Mouse (Mus musculus): ENCODE results near the gene Itk. TPM values are rescaled to one million over a fixed set of nuclear protein-coding genes. Genes with fewer than 3 reads are reported as not detected.

The Itk gene
- polyA plus RNA-seq, 1 experiment from 2014 or later: not detected

DNA sequence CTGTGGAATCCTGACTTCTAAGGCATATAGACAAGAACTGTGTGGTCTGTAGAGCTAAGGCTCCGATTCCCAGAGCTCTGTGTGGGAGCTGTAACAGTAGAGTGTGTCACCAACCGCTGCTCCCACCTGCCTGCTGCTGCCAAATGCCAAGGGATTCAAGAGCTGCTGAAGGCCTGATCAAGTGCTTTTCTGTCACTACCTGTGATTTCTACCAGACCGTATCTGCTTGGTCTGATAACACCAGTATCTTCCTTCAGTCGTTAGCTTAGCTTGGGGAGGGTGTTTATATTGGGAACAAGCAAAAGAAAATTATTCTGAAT is 7.5 kb upstream of the Itk start:
- DNase-seq (ENCODE audit: low spot score) (no peak), ATAC-seq (ENCODE audit: low FRiP score) (no peak)
- Histone ChIP-seq H3K4me1 (replicated peaks; ENCODE audit: control insufficient read depth, insufficient read depth, low read length) (no peaks in the 10 kb centered on the region), H3K9me3 (ENCODE audit: control insufficient read depth, low read length) (no peaks in the 10 kb centered on the region), H3K27me3 (ENCODE audit: control insufficient read depth, insufficient read depth, low read length) (no peaks in the 10 kb centered on the region), H3K36me3 (ENCODE audit: control insufficient read depth, insufficient read depth, low read length) (no peaks in the 10 kb centered on the region), H3K27ac (ENCODE audit: low read depth, low read length) (no peak overlapping the region), H3K9ac (ENCODE audit: low read depth, low read length) (no peak overlapping the region), H3K4me3 (ENCODE audit: low read depth, low read length) (no peak overlapping the region), H3K4me2 (replicated peaks; ENCODE audit: low read depth, low read length) (no peak overlapping the region)
- WGBS: 97% methylated on average over 4 of the region's 4 CpGs

DNA sequence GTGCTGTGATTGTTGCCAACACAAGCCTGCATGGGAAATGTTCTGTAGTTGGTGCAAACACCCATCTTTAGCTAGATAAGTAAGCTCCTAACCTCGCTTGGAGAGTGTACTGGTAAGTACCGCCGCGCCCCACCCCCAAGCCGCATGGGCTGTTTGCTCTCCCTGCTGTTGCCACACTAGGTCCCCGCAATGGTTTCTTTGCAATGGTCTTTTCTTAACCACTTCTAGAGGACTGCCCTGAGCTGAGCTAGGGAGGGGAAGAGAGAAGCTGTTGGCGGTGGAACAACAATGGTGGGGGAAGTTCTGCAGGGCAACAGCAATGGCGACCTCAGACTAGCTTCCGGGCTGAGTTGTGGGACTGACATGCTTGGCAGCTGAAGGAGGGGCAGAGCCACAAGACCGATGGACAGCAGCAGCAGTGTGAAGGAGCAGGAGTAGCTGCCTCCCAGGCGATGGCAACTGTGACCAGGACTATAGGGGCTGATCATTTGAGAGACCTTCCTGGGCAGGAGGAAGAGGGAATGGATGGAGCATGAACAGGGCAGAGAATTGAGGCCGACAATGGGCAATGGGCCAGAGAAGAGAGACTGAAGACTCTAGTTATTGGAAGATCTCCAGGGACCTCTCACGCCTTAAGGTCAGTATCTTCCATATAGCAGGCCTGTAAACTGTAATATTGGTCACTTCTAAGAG is 7.0 kb upstream of the Itk start, which contains the start of gene Fam71b:
Gene Fam71b (plus strand): TSS at position 393 of the 693 bp plus-strand sequence.
- Histone ChIP-seq H3K9me3 (ENCODE audit: control insufficient read depth, low read length) (no peaks in the 10 kb centered on the region), H3K4me1 (replicated peaks; ENCODE audit: control insufficient read depth, insufficient read depth, low read length) (no peaks in the 10 kb centered on the region), H3K4me3 (ENCODE audit: low read depth, low read length) (no peak within 1 kb of the TSS), H3K36me3 (ENCODE audit: control insufficient read depth, insufficient read depth, low read length) (no peaks in the 10 kb centered on the region), H3K27ac (ENCODE audit: low read depth, low read length) (no peak within 1 kb of the TSS), H3K27me3 (ENCODE audit: control insufficient read depth, insufficient read depth, low read length) (no peaks in the 10 kb centered on the region), H3K9ac (ENCODE audit: low read depth, low read length) (no peak within 1 kb of the TSS), H3K4me2 (replicated peaks; ENCODE audit: low read depth, low read length) (no peak within 1 kb of the TSS)
- ATAC-seq (ENCODE audit: low FRiP score): no peak
- 79% methylated on average over 13 of the region's 13 CpGs for WGBS
- DNase-seq (ENCODE audit: low spot score): no peak

DNA sequence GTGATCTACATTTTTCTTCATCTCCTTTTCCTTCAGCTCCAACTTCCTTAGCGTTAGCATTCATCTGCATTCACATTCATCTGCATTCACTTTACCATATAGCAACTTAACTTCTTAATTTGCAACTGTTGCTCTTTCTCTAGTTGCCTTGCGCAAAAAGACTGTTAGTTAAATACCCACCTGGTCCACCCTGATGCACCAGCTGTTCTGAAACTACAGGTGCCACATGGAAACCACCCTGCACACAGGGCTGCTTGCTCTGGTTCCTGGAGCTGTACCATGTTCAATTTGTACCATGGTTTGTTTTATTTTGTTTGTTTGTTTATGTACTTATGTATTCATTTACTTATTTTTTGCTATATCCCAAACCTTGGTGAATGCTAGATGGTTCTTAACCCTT is 6.4 kb upstream of the Itk start:
- WGBS: 93% methylated on average over 2 of the region's 2 CpGs
- Histone ChIP-seq H3K4me2 (replicated peaks; ENCODE audit: low read depth, low read length) (no peak overlapping the region), H3K27ac (ENCODE audit: low read depth, low read length) (no peak overlapping the region)

DNA sequence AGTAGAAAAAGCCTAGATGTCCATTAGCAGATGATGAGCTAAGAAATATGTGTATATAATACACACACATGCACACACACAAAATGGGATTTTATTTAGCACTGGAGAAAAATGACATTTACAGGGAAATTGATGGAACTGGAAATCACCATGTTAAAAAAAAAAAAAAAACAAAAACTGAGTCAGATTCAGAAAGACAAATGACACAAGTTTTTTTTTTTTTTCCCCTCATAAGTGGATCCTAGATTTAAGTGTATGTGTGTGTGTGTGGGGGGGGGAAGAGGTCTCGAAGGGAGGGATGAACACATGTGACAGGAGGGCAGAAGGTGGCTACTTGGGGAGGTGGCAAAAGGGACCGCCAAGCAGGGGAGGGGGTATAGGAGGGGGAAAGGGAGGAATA is 5.8 kb upstream of the Itk start:
- DNase-seq (ENCODE audit: low spot score) (no peak), ATAC-seq (ENCODE audit: low FRiP score) (no peak)
- H3K9me3 ChIP-seq (ENCODE audit: control insufficient read depth, low read length): no peaks in the 10 kb centered on the region
- H3K27me3 ChIP-seq (ENCODE audit: control insufficient read depth, insufficient read depth, low read length): no peaks in the 10 kb centered on the region
- WGBS: 90% methylated on average over 2 of the region's 2 CpGs
- no peak overlapping the region for H3K4me3 ChIP-seq (ENCODE audit: low read depth, low read length)
- no peaks in the 10 kb centered on the region for H3K4me1 ChIP-seq (replicated peaks; ENCODE audit: control insufficient read depth, insufficient read depth, low read length)
- no peak overlapping the region for H3K4me2 ChIP-seq (replicated peaks; ENCODE audit: low read depth, low read length)
- H3K27ac ChIP-seq (ENCODE audit: low read depth, low read length): no peak overlapping the region
- no peaks in the 10 kb centered on the region for H3K36me3 ChIP-seq (ENCODE audit: control insufficient read depth, insufficient read depth, low read length)
- no peak overlapping the region for H3K9ac ChIP-seq (ENCODE audit: low read depth, low read length)

More for the DNA sequence above, 6.4 kb upstream of the Itk start:
- DNase-seq (ENCODE audit: low spot score) (no peak), ATAC-seq (ENCODE audit: low FRiP score) (no peak)
- no peaks in the 10 kb centered on the region for H3K27me3 ChIP-seq (ENCODE audit: control insufficient read depth, insufficient read depth, low read length)
- H3K4me1 ChIP-seq (replicated peaks; ENCODE audit: control insufficient read depth, insufficient read depth, low read length): no peaks in the 10 kb centered on the region
- no peaks in the 10 kb centered on the region for H3K36me3 ChIP-seq (ENCODE audit: control insufficient read depth, insufficient read depth, low read length)
- no peak overlapping the region for H3K4me3 ChIP-seq (ENCODE audit: low read depth, low read length)
- H3K9ac ChIP-seq (ENCODE audit: low read depth, low read length): no peak overlapping the region
- no peaks in the 10 kb centered on the region for H3K9me3 ChIP-seq (ENCODE audit: control insufficient read depth, low read length)

DNA sequence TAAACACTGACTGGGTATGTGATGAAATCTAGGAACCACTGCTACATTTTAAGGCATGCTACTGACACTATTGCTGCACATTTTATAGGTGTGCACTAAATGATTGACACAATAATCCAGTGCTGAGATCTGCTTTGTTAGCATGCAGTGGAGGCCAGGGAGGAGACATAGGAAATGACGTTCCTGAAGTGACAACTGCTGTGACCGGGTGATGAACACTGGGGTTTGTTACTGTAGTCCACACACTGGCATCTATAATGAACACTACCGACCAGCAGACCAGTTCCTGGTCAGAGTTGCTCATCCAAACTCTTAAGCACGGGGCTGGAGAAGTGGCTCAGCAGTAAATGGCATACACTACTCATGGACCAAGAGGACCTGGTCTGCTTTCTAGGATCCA is 4.1 kb upstream of the Itk start:
- H3K9ac ChIP-seq (ENCODE audit: low read depth, low read length): no peak overlapping the region
- DNase-seq (ENCODE audit: low spot score) (no peak), ATAC-seq (ENCODE audit: low FRiP score) (no peak)
- H3K36me3 ChIP-seq (ENCODE audit: control insufficient read depth, insufficient read depth, low read length): no peaks in the 10 kb centered on the region
- no peaks in the 10 kb centered on the region for H3K9me3 ChIP-seq (ENCODE audit: control insufficient read depth, low read length)
- no peak overlapping the region for H3K4me2 ChIP-seq (replicated peaks; ENCODE audit: low read depth, low read length)
- no peak overlapping the region for H3K4me3 ChIP-seq (ENCODE audit: low read depth, low read length)
- H3K27ac ChIP-seq (ENCODE audit: low read depth, low read length): no peak overlapping the region
- no peaks in the 10 kb centered on the region for H3K4me1 ChIP-seq (replicated peaks; ENCODE audit: control insufficient read depth, insufficient read depth, low read length)
- H3K27me3 ChIP-seq (ENCODE audit: control insufficient read depth, insufficient read depth, low read length): no peaks in the 10 kb centered on the region
- WGBS: 79% methylated on average over 4 of the region's 4 CpGs

DNA sequence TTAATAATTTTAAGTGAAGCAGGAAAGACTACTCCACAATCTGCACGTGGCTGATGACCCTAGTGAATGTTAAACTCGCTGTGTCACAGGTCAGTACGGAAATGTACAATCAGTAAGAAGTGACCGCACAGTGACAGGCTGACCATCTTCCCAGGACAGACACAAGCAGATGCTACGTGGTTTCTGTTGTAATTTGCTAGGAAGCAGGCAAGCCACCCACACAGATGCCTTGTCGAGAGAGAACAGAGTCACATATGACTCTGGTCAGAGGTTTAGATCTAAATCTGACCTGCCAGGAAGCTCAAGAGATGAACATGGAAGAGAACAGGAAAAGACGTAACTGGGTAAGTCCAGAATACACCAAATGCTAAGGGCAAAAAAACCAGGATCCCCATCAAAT is 3.6 kb upstream of the Itk start:
- no peaks in the 10 kb centered on the region for H3K36me3 ChIP-seq (ENCODE audit: control insufficient read depth, insufficient read depth, low read length)
- 82% methylated on average over 7 of the region's 7 CpGs for WGBS
- no peak overlapping the region for H3K4me3 ChIP-seq (ENCODE audit: low read depth, low read length)
- H3K4me1 ChIP-seq (replicated peaks; ENCODE audit: control insufficient read depth, insufficient read depth, low read length): no peaks in the 10 kb centered on the region
- no peak overlapping the region for H3K27ac ChIP-seq (ENCODE audit: low read depth, low read length)
- H3K9ac ChIP-seq (ENCODE audit: low read depth, low read length): no peak overlapping the region
- no peak overlapping the region for H3K4me2 ChIP-seq (replicated peaks; ENCODE audit: low read depth, low read length)
- ATAC-seq (ENCODE audit: low FRiP score): no peak
- no peaks in the 10 kb centered on the region for H3K9me3 ChIP-seq (ENCODE audit: control insufficient read depth, low read length)
- no peak for DNase-seq (ENCODE audit: low spot score)
- H3K27me3 ChIP-seq (ENCODE audit: control insufficient read depth, insufficient read depth, low read length): no peaks in the 10 kb centered on the region

DNA sequence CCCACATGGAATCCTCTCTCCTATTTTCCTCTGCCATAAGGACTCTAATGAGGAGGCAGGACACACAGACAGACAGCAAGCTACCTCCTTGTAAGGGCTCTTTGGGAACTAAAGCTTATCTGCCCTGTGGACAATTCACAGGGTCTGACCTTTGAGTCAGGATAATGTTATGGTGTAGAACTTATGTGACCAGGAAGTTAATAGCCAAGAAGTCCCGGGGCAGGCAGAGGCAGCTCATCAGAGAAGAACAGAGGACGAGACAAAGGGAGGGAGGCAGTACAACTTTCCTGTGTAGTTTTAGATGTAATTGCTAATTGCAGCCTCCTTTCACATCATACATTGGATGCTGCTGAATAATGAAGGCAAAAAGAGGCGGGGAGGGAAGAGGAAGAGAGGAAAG is 1.3 kb upstream of the Itk start:
- DNase-seq (ENCODE audit: low spot score) (no peak), ATAC-seq (ENCODE audit: low FRiP score) (no peak)
- no peaks in the 10 kb centered on the region for H3K4me1 ChIP-seq (replicated peaks; ENCODE audit: control insufficient read depth, insufficient read depth, low read length)
- no peak overlapping the region for H3K27ac ChIP-seq (ENCODE audit: low read depth, low read length)
- no peaks in the 10 kb centered on the region for H3K9me3 ChIP-seq (ENCODE audit: control insufficient read depth, low read length)
- no peak overlapping the region for H3K9ac ChIP-seq (ENCODE audit: low read depth, low read length)
- H3K4me3 ChIP-seq (ENCODE audit: low read depth, low read length): no peak overlapping the region
- no peak overlapping the region for H3K4me2 ChIP-seq (replicated peaks; ENCODE audit: low read depth, low read length)
- no peaks in the 10 kb centered on the region for H3K36me3 ChIP-seq (ENCODE audit: control insufficient read depth, insufficient read depth, low read length)
- 62% methylated on average over 3 of the region's 3 CpGs for WGBS
- H3K27me3 ChIP-seq (ENCODE audit: control insufficient read depth, insufficient read depth, low read length): no peaks in the 10 kb centered on the region

DNA sequence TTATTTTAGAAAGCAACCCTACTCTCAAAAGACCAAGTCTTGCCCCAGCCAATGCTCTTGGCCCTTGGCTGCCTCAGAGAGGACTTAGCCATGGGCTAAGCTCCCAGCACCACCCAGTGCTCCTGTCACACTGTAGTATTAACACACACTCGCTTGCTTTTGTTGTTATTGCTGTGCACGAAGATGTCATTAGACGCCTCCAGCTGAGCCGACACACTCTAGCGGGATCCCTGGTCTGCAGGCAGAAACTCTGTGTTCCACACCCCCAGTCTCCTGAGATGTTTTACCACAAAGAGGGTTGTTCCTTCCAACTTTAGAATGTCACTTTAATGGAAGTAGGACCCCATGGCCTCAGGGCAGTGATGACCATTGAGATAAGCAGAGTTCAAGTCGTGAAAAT is 877 bp downstream of the Itk start:
- Histone ChIP-seq H3K36me3 (ENCODE audit: control insufficient read depth, insufficient read depth, low read length) (no peaks in the 10 kb centered on the region), H3K27me3 (ENCODE audit: control insufficient read depth, insufficient read depth, low read length) (no peaks in the 10 kb centered on the region), H3K9me3 (ENCODE audit: control insufficient read depth, low read length) (no peaks in the 10 kb centered on the region), H3K27ac (ENCODE audit: low read depth, low read length) (no peak overlapping the region), H3K4me1 (replicated peaks; ENCODE audit: control insufficient read depth, insufficient read depth, low read length) (no peaks in the 10 kb centered on the region), H3K4me2 (replicated peaks; ENCODE audit: low read depth, low read length) (no peak overlapping the region), H3K4me3 (ENCODE audit: low read depth, low read length) (no peak overlapping the region), H3K9ac (ENCODE audit: low read depth, low read length) (no peak overlapping the region)
- no peak for ATAC-seq (ENCODE audit: low FRiP score)
- no peak for DNase-seq (ENCODE audit: low spot score)
- WGBS: 73% methylated on average over 6 of the region's 6 CpGs

DNA sequence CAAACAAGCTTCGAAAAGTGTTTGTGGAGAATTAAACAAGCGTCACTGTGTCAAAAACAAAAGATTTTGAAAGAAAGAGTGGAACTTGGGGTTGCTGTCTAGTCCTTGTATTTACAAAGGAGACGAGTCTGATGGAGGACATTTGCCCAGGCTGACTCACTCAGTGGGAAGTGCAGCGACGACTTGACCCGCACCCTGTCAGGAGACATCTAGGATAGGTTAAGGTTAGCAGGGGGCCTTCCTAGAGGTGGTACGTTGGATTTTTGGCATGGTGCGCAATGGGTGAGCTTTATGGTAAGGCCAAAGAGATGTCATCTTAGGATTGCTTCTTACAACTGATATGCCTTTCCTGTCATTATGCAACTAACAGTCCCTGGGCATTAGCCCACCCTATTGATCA is 2.3 kb downstream of the Itk start:
- no peak for DNase-seq (ENCODE audit: low spot score)
- Histone ChIP-seq H3K4me1 (replicated peaks; ENCODE audit: control insufficient read depth, insufficient read depth, low read length) (no peaks in the 10 kb centered on the region), H3K27ac (ENCODE audit: low read depth, low read length) (no peak overlapping the region), H3K36me3 (ENCODE audit: control insufficient read depth, insufficient read depth, low read length) (no peaks in the 10 kb centered on the region), H3K9ac (ENCODE audit: low read depth, low read length) (no peak overlapping the region), H3K27me3 (ENCODE audit: control insufficient read depth, insufficient read depth, low read length) (no peaks in the 10 kb centered on the region), H3K9me3 (ENCODE audit: control insufficient read depth, low read length) (no peaks in the 10 kb centered on the region), H3K4me2 (replicated peaks; ENCODE audit: low read depth, low read length) (no peak overlapping the region), H3K4me3 (ENCODE audit: low read depth, low read length) (no peak overlapping the region)
- WGBS: 89% methylated on average over 8 of the region's 8 CpGs
- ATAC-seq (ENCODE audit: low FRiP score): no peak

Data from hindbrain, embryonic 11.5 days (tissue).